Mouse (Mus musculus) heart, postnatal 0 days (tissue): ENCODE measurements at regions not wholly inside any gene's neighbourhood (a gene's known extent, or its start where the extent isn't known, plus 50 kb on each side); places are given as distances from the start of the nearest gene placed in this dataset.
"Not testable (repeated sequence)": the region's sequence is repeated elsewhere in the genome, so short reads cannot be mapped to it uniquely, and the experiment has no call there.

ENCODE experiments used
- CTCF ChIP-seq: IDR thresholded peaks from 2 replicates; pipeline ENCODE4 v1.5.1; 2016; ENCODE audit warnings: antibody characterized with exemption, control low read depth, low read depth
- EP300 ChIP-seq: IDR thresholded peaks from 2 replicates; pipeline ENCODE4 v1.6.1; 2016; ENCODE audit warnings: antibody characterized with exemption, low read depth

DNA sequence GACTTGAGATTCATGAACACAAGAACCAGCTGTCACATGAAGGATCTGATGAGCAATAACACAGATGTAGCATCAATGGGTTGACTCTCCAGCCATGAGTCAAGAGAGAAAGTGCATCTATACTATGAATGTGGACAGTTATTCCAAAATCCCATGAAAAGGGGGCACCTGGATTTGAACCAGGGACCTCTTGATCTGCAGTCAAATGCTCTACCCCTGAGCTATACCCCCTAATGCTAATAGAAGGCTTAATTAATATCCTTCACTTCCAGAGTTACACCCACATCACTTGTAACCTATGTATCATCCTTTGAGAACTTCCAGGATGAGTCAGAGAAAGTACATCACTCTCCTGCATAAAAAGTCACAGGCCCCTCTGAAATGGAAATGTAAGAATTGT, 133.8 kb upstream of the Krba1 start:
- TF ChIP-seq CTCF, EP300: not testable (repeated sequence)
